ENCODE assay signal across 29 mouse cellular contexts in the genomic region with DNA sequence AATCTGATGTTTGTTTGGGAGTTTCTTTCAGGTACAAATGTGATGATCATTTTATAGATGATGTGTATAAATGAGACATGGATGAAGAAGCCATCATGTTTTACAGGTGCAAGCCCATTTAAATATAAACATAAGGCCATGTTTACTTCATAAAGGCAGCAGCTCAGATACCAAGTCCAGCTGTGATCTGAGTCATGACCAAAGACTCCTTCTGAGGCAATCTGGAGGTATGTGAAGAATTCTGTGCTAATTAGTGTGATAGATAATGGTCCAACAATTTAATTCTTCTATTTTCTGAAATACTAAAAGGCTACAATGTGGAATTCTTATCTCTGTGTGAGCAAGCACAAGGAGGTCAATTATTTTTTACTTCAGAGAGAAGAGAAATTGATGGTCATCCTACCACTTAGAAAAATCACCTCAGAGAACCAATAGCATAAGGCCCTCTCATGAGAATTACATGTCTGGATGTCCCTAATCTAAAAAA.
"Had no signal": no experiment of that assay in that cellular context is flagged by ENCODE, and none has a peak within 500 bp of the region (broad histone marks: within the 10 kb centered on the region; RNA-seq: fewer than 3 reads in every experiment).

No protein-coding gene starts in this region.

- H3K27me3 ChIP-seq: limb, embryonic 12.5 days; limb, embryonic 13.5 days; limb, embryonic 15.5 days; liver, embryonic 12.5 days; liver, embryonic 13.5 days; liver, embryonic 15.5 days; lung, embryonic 15.5 days; megakaryocyte, embryonic 14.5 days; midbrain, embryonic 12.5 days; midbrain, embryonic 13.5 days; midbrain, embryonic 15.5 days; neural tube, embryonic 12.5 days had no signal

- ATAC-seq: liver, embryonic 12.5 days; liver, postnatal 0 days; lung, postnatal 0 days; midbrain, embryonic 13.5 days; midbrain, embryonic 15.5 days; midbrain, embryonic 16.5 days had no signal

- H3K4me2 ChIP-seq: limb, embryonic 12.5 days; limb, embryonic 13.5 days; limb, embryonic 15.5 days; liver, embryonic 11.5 days; liver, embryonic 12.5 days; liver, embryonic 13.5 days; liver, embryonic 15.5 days; lung, embryonic 14.5 days; lung, embryonic 15.5 days; midbrain, embryonic 11.5 days; midbrain, embryonic 12.5 days; midbrain, embryonic 13.5 days; midbrain, embryonic 15.5 days; neural tube, embryonic 12.5 days had no signal

- H3K36me3 ChIP-seq: limb, embryonic 10.5 days; limb, embryonic 12.5 days; limb, embryonic 13.5 days; limb, embryonic 15.5 days; liver, embryonic 12.5 days; liver, embryonic 13.5 days; liver, embryonic 15.5 days; lung, embryonic 15.5 days; midbrain, embryonic 10.5 days; midbrain, embryonic 12.5 days; midbrain, embryonic 13.5 days; midbrain, embryonic 15.5 days; neural tube, embryonic 12.5 days had no signal

- DNase-seq: left cerebral cortex, postnatal 4 days; liver; liver, embryonic 13.5 days; liver, postnatal 0 days; lung, adult 18-20 months; lung, adult 2 months; lung, embryonic 14.5 days; lung, postnatal 10 days; lung, postnatal 14 days; lung, postnatal 36 days; lung, postnatal 4 days; midbrain, embryonic 14.5 days had no signal

- H3K4me3 ChIP-seq: limb, embryonic 10.5 days; limb, embryonic 12.5 days; limb, embryonic 13.5 days; limb, embryonic 15.5 days; liver, embryonic 12.5 days; liver, embryonic 13.5 days; liver, embryonic 15.5 days; lung, embryonic 15.5 days; megakaryocyte, embryonic 14.5 days; midbrain, embryonic 10.5 days; midbrain, embryonic 12.5 days; midbrain, embryonic 13.5 days; midbrain, embryonic 15.5 days; neural tube, embryonic 12.5 days had no signal
